Mouse (Mus musculus): ENCODE measurements at regions not wholly inside any gene's neighbourhood (a gene's known extent, or its start where the extent isn't known, plus 50 kb on each side); places are given as distances from the start of the nearest gene placed in this dataset.

GRCm38 (mm10) chr17:9301101-9301501 lies 120.8 kb upstream of the Gm17728 start:
- ATAC-seq (ENCODE audit: insufficient number of reproducible peaks, low FRiP score), result no peak
- WGBS, result 45% methylated on average over 4 of the region's 4 CpGs

GRCm38 (mm10) chr17:9308507-9308906 lies 113.4 kb upstream of the Gm17728 start:
- H3K9ac ChIP-seq, result no peak overlapping the region
- H3K27ac ChIP-seq (ENCODE audit: poor library complexity, severe bottlenecking), result no peak overlapping the region
- H3K27me3 ChIP-seq (replicated peaks), result no peaks in the 10 kb centered on the region
- no peaks in the 10 kb centered on the region for H3K4me1 ChIP-seq (replicated peaks)
- 65% methylated on average over 2 of the region's 2 CpGs for WGBS
- no peaks in the 10 kb centered on the region for H3K9me3 ChIP-seq (replicated peaks)
- no peaks in the 10 kb centered on the region for H3K36me3 ChIP-seq
- H3K4me3 ChIP-seq, result no peak overlapping the region
- ATAC-seq (ENCODE audit: insufficient number of reproducible peaks, low FRiP score), result no peak
- no peak overlapping the region for H3K4me2 ChIP-seq

More at GRCm38 (mm10) chr17:9301101-9301501, 120.8 kb upstream of the Gm17728 start:
- Histone ChIP-seq H3K36me3 (no peaks in the 10 kb centered on the region), H3K4me2 (no peak overlapping the region), H3K4me1 (replicated peaks) (no peaks in the 10 kb centered on the region), H3K9ac (no peak overlapping the region), H3K4me3 (no peak overlapping the region), H3K9me3 (replicated peaks) (no peaks in the 10 kb centered on the region), H3K27ac (ENCODE audit: poor library complexity, severe bottlenecking) (no peak overlapping the region), H3K27me3 (replicated peaks) (no peaks in the 10 kb centered on the region)

GRCm38 (mm10) chr17:9322772-9323171 lies 99.1 kb upstream of the Gm17728 start:
- Histone ChIP-seq H3K27me3 (replicated peaks) (no peaks in the 10 kb centered on the region), H3K4me1 (replicated peaks) (no peaks in the 10 kb centered on the region), H3K4me2 (no peak overlapping the region), H3K9me3 (replicated peaks) (no peaks in the 10 kb centered on the region), H3K27ac (ENCODE audit: poor library complexity, severe bottlenecking) (no peak overlapping the region), H3K36me3 (no peaks in the 10 kb centered on the region), H3K4me3 (no peak overlapping the region), H3K9ac (no peak overlapping the region)
- WGBS, result 76% methylated on average over 6 of the region's 6 CpGs
- ATAC-seq (ENCODE audit: insufficient number of reproducible peaks, low FRiP score), result no peak

- H3K4me3 ChIP-seq, result no peak overlapping the region
These were observed 92.9 kb upstream of the Gm17728 start for GRCm38 (mm10) chr17:9328886-9329455.

GRCm38 (mm10) chr17:9357572-9358159 lies 64.2 kb upstream of the Gm17728 start:
- Histone ChIP-seq H3K9me3 (replicated peaks) (no peaks in the 10 kb centered on the region), H3K27me3 (replicated peaks) (no peaks in the 10 kb centered on the region), H3K9ac (no peak overlapping the region), H3K27ac (ENCODE audit: poor library complexity, severe bottlenecking) (no peak overlapping the region), H3K4me1 (replicated peaks) (no peaks in the 10 kb centered on the region), H3K4me3 (no peak overlapping the region), H3K4me2 (no peak overlapping the region), H3K36me3 (no peaks in the 10 kb centered on the region)
- whole genome bisulfite sequencing, result 67% methylated on average over 5 of the region's 5 CpGs
- no peak for ATAC-seq (ENCODE audit: insufficient number of reproducible peaks, low FRiP score)

More at GRCm38 (mm10) chr17:9328886-9329455, 92.9 kb upstream of the Gm17728 start:
- 76% methylated on average over 4 of the region's 4 CpGs for WGBS
- H3K36me3 ChIP-seq, result no peaks in the 10 kb centered on the region
- H3K4me2 ChIP-seq, result no peak overlapping the region
- no peak overlapping the region for H3K27ac ChIP-seq (ENCODE audit: poor library complexity, severe bottlenecking)
- H3K9me3 ChIP-seq (replicated peaks), result no peaks in the 10 kb centered on the region
- ATAC-seq (ENCODE audit: insufficient number of reproducible peaks, low FRiP score), result no peak
- H3K4me1 ChIP-seq (replicated peaks), result no peaks in the 10 kb centered on the region
- no peak overlapping the region for H3K9ac ChIP-seq
- H3K27me3 ChIP-seq (replicated peaks), result no peaks in the 10 kb centered on the region

Data from heart, embryonic 12.5 days (tissue).